Mouse (Mus musculus) midbrain, embryonic 16.5 days (tissue): Measurements from ENCODE around the gene Tigit. TPM values are rescaled to one million over a fixed set of nuclear protein-coding genes. Genes with fewer than 3 reads are reported as not detected.

Experiments used
- ATAC-seq: fragments of 200-750 bp; cut with Nextera tagmentation; 2 replicates; pipeline ENCODE4 v1.8.0; 2017; ENCODE audit warnings: moderate TSS enrichment
- H3K27ac ChIP-seq: fragments of 300-500 bp; sonication (generic); 2 replicates; pipeline ENCODE4 v1.5.1; 2014; ENCODE audit warnings: mild to moderate bottlenecking, low read length, mixed read lengths
- H3K27me3 ChIP-seq: fragments of 300-500 bp; sonication (generic); 2 replicates; pipeline ENCODE4 v1.6.1; 2014; ENCODE audit warnings: low read depth, low read length, mixed read lengths; ENCODE audit not compliant: control insufficient read depth, insufficient read depth
- H3K36me3 ChIP-seq: fragments of 300-500 bp; sonication (generic); 2 replicates; pipeline ENCODE4 v1.6.1; 2014; ENCODE audit warnings: mild to moderate bottlenecking, low read length, moderate library complexity, mixed read lengths; ENCODE audit not compliant: control insufficient read depth, insufficient read depth
- H3K4me1 ChIP-seq: fragments of 300-500 bp; sonication (generic); 2 replicates; pipeline ENCODE4 v1.6.1; 2014; ENCODE audit warnings: mild to moderate bottlenecking, low read length, mixed read lengths; ENCODE audit not compliant: control insufficient read depth, insufficient read depth
- H3K4me2 ChIP-seq: fragments of 300-500 bp; sonication (generic); 2 replicates; pipeline ENCODE4 v1.6.1; 2014; ENCODE audit warnings: mild to moderate bottlenecking, low read length, mixed read lengths
- H3K4me3 ChIP-seq: fragments of 300-500 bp; sonication (generic); 2 replicates; pipeline ENCODE4 v1.5.1; 2014; ENCODE audit warnings: low read depth, mild to moderate bottlenecking, low read length, moderate library complexity, mixed read lengths
- H3K9ac ChIP-seq: fragments of 300-500 bp; sonication (generic); 2 replicates; pipeline ENCODE4 v1.6.1; 2014; ENCODE audit warnings: low read depth, low read length, mixed read lengths
- H3K9me3 ChIP-seq: fragments of 300-500 bp; sonication (generic); replicated peaks from 2 replicates; pipeline ENCODE4 v1.6.1; 2014; ENCODE audit warnings: mild to moderate bottlenecking, low read length, mixed read lengths; ENCODE audit not compliant: control insufficient read depth, poor library complexity, severe bottlenecking
- WGBS: fragments of 180-500 bp; shearing (Covaris S2); extraction: QIAGEN DNeasy Blood & Tissue Kit; methylation state at CpG from one replicate; pipeline ENCODE4 v1.1.7; 2014; 5-methylcytosine and 5-hydroxymethylcytosine counted together
- microRNA counts: library from miRNA; unstranded; fragments of <30 nt; microRNA quantifications from one replicate; lab custom pipeline; 2016
- microRNA-seq: library from miRNA; unstranded; fragments of <30 nt; microRNA quantifications from one replicate; pipeline ENCODE4, GENCODE M21; 2017
- polyA plus RNA-seq: library from polyadenylated mRNA; unstranded; fragments of >200 nt; fragmentation: Nextera tagmentation; extraction: Ambion mirVana; gene quantifications from 2 replicates; pipeline ENCODE4 v1.2.1, GENCODE M21; 2015

Tigit gene
- polyA plus RNA-seq, 1 experiment from 2014 or later = not detected

DNA sequence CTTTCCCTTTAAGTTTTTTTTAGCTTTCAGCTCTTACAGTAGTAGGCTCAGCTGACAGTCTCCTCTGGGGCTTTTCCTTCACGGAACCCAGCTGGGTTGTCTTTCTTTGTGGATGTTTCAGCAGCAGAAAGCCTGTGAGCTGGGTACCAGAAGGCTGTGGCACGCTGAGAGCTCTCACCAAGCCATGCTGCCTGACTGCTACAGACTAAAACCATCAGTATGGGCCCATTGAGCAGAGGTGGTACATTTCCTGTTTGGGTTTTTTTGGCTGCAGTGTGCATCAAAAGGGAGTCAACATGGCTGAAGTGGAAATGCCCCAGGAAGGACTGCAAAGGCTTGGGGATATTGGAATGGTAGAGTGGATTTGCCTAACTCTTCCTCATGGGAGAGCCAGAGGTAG, 64.2 kb downstream of the Tigit start:
- H3K9me3 ChIP-seq = no peaks in the 10 kb centered on the region
- H3K9ac ChIP-seq = no peak overlapping the region
- no peak overlapping the region for H3K4me3 ChIP-seq
- no peaks in the 10 kb centered on the region for H3K27me3 ChIP-seq
- 78% methylated on average over 2 of the region's 2 CpGs for WGBS
- no peak overlapping the region for H3K4me2 ChIP-seq
- H3K4me1 ChIP-seq = peaks cover 10% of the 10 kb centered on the region
- H3K27ac ChIP-seq = no peak overlapping the region
- no peaks in the 10 kb centered on the region for H3K36me3 ChIP-seq
- no peak for ATAC-seq

MicroRNA genes within 50 kb of the gene (microRNA counts, 519-probe panel; counts per million panel counts)
- 386 counts per million, percentile 18 among the panel's probes with 10 or more counts for microRNA mmu-miR-568 (lab: Ali Mortazavi, UCI)

Small RNA genes within 50 kb of the gene (microRNA-seq; reads per million reads assigned to microRNA genes)
- not detected for gene Mir568

Other genes starting within 250 kb of the Tigit start
- not detected in 2 replicates for gene Drd3, start 89.9 kb upstream of the Tigit start, polyA plus RNA-seq
- gene Ccdc191, start 225.7 kb upstream of the Tigit start, polyA plus RNA-seq = 6.8 and 8.0 TPM in 2 replicates